Mouse (Mus musculus): ENCODE data around the gene Cyp3a25. TPM values are rescaled to one million over a fixed set of nuclear protein-coding genes. Genes with fewer than 3 reads are reported as not detected.
"Not testable (repeated sequence)": the region's sequence is repeated elsewhere in the genome, so short reads cannot be mapped to it uniquely, and the experiment has no call there.

Gene Cyp3a25
- polyA plus RNA-seq (2012; rRNA removed) = 0.07 and 0.20 TPM in 2 replicates

- not testable (repeated sequence) for H3K27me3 ChIP-seq (ENCODE audit: control insufficient read depth, insufficient read depth, low read length); DNase-seq; H3K4me3 ChIP-seq (ENCODE audit: control insufficient read depth, insufficient read depth, low read length); H3K27ac ChIP-seq (ENCODE audit: control insufficient read depth, insufficient read depth, low read length); H3K4me1 ChIP-seq (replicated peaks; ENCODE audit: control insufficient read depth, insufficient read depth, low read length); H3K36me3 ChIP-seq (ENCODE audit: control insufficient read depth, insufficient read depth, low read length)
- 73% methylated on average over 1 of the region's 1 CpGs for WGBS
These were observed at the start of gene Cyp3a25 for GRCm38 (mm10) chr5:146009509-146009908. Gene Cyp3a25, minus strand, starts transcription at chr5:146009618.

- H3K27me3 ChIP-seq (ENCODE audit: control insufficient read depth, insufficient read depth, low read length) = no peaks in the 10 kb centered on the region
- DNase-seq = no peak
- WGBS = 52% methylated on average over 4 of the region's 4 CpGs
- H3K4me1 ChIP-seq (replicated peaks; ENCODE audit: control insufficient read depth, insufficient read depth, low read length) = no peaks in the 10 kb centered on the region
- no peak overlapping the region for H3K4me3 ChIP-seq (ENCODE audit: control insufficient read depth, insufficient read depth, low read length)
- no peak for TF ChIP-seq CTCF (IDR thresholded peaks at IDR 0.05; ENCODE audit: borderline replicate concordance, control insufficient read depth, extremely low read depth, insufficient read depth, low read length, poor library complexity)
- no peak for TF ChIP-seq POLR2A (IDR thresholded peaks at IDR 0.05; ENCODE audit: control insufficient read depth, extremely low read depth, insufficient read depth, low read length, poor library complexity)
- no peak overlapping the region for H3K27ac ChIP-seq (ENCODE audit: control insufficient read depth, insufficient read depth, low read length)
- no peaks in the 10 kb centered on the region for H3K36me3 ChIP-seq (ENCODE audit: control insufficient read depth, insufficient read depth, low read length)
These were observed 11.7 kb upstream of the Cyp3a25 start for GRCm38 (mm10) chr5:146021136-146021535.

GRCm38 (mm10) chr5:146018275-146018674, 8.9 kb upstream of the Cyp3a25 start:
- 75% methylated on average over 5 of the region's 5 CpGs for WGBS
- no peak overlapping the region for H3K27ac ChIP-seq (ENCODE audit: control insufficient read depth, insufficient read depth, low read length)
- TF ChIP-seq POLR2A (IDR thresholded peaks at IDR 0.05; ENCODE audit: control insufficient read depth, extremely low read depth, insufficient read depth, low read length, poor library complexity) = no peak
- TF ChIP-seq CTCF (IDR thresholded peaks at IDR 0.05; ENCODE audit: borderline replicate concordance, control insufficient read depth, extremely low read depth, insufficient read depth, low read length, poor library complexity) = no peak
- H3K4me1 ChIP-seq (replicated peaks; ENCODE audit: control insufficient read depth, insufficient read depth, low read length) = no peaks in the 10 kb centered on the region
- no peak overlapping the region for H3K4me3 ChIP-seq (ENCODE audit: control insufficient read depth, insufficient read depth, low read length)
- no peak for DNase-seq
- no peaks in the 10 kb centered on the region for H3K27me3 ChIP-seq (ENCODE audit: control insufficient read depth, insufficient read depth, low read length)
- H3K36me3 ChIP-seq (ENCODE audit: control insufficient read depth, insufficient read depth, low read length) = no peaks in the 10 kb centered on the region

GRCm38 (mm10) chr5:146011251-146011650, 1.8 kb upstream of the Cyp3a25 start:
- no peak overlapping the region for H3K4me3 ChIP-seq (ENCODE audit: control insufficient read depth, insufficient read depth, low read length)
- H3K27ac ChIP-seq (ENCODE audit: control insufficient read depth, insufficient read depth, low read length) = no peak overlapping the region
- H3K4me1 ChIP-seq (replicated peaks; ENCODE audit: control insufficient read depth, insufficient read depth, low read length) = no peaks in the 10 kb centered on the region
- 89% methylated on average over 1 of the region's 1 CpGs for WGBS
- H3K36me3 ChIP-seq (ENCODE audit: control insufficient read depth, insufficient read depth, low read length) = no peaks in the 10 kb centered on the region
- no peaks in the 10 kb centered on the region for H3K27me3 ChIP-seq (ENCODE audit: control insufficient read depth, insufficient read depth, low read length)
- no peak for DNase-seq
- TF ChIP-seq POLR2A (IDR thresholded peaks at IDR 0.05; ENCODE audit: control insufficient read depth, extremely low read depth, insufficient read depth, low read length, poor library complexity) (no peak), CTCF (IDR thresholded peaks at IDR 0.05; ENCODE audit: borderline replicate concordance, control insufficient read depth, extremely low read depth, insufficient read depth, low read length, poor library complexity) (no peak)

- Histone ChIP-seq H3K4me1 (replicated peaks; ENCODE audit: control insufficient read depth, insufficient read depth, low read length) (no peaks in the 10 kb centered on the region), H3K27ac (ENCODE audit: control insufficient read depth, insufficient read depth, low read length) (no peak overlapping the region), H3K36me3 (ENCODE audit: control insufficient read depth, insufficient read depth, low read length) (no peaks in the 10 kb centered on the region), H3K27me3 (ENCODE audit: control insufficient read depth, insufficient read depth, low read length) (no peaks in the 10 kb centered on the region), H3K4me3 (ENCODE audit: control insufficient read depth, insufficient read depth, low read length) (no peak overlapping the region)
- no peak for TF ChIP-seq CTCF (IDR thresholded peaks at IDR 0.05; ENCODE audit: borderline replicate concordance, control insufficient read depth, extremely low read depth, insufficient read depth, low read length, poor library complexity)
- TF ChIP-seq POLR2A (IDR thresholded peaks at IDR 0.05; ENCODE audit: control insufficient read depth, extremely low read depth, insufficient read depth, low read length, poor library complexity) = no peak
- DNase-seq = no peak
These were observed 42.3 kb downstream of the Cyp3a25 start for GRCm38 (mm10) chr5:145967080-145967479.

Other genes starting within 250 kb of the Cyp3a25 start
- gene Cyp3a44, start 203.7 kb downstream of the Cyp3a25 start, polyA plus RNA-seq (2012; rRNA removed) = not detected in 2 replicates
- 0.04 and 0.77 TPM in 2 replicates for gene Cyp3a11, start 129.7 kb downstream of the Cyp3a25 start, polyA plus RNA-seq (2012; rRNA removed)
- gene Cyp3a59, start 69.6 kb upstream of the Cyp3a25 start, polyA plus RNA-seq (2012; rRNA removed) = not detected in 2 replicates
- gene Gm5565, start 150.9 kb upstream of the Cyp3a25 start, polyA plus RNA-seq (2012; rRNA removed) = not detected in 2 replicates
- not detected in 2 replicates for gene Gm6309, start 161.1 kb upstream of the Cyp3a25 start, polyA plus RNA-seq (2012; rRNA removed)
- gene 1700001J03Rik, start 175.7 kb upstream of the Cyp3a25 start, polyA plus RNA-seq (2012; rRNA removed) = 0.65 and 1.1 TPM in 2 replicates
- gene Rnf6, start 211.9 kb upstream of the Cyp3a25 start, polyA plus RNA-seq (2012; rRNA removed) = 28.9 and 31.5 TPM in 2 replicates
- 46.9 and 47.1 TPM in 2 replicates for gene Cdk8, start 221.6 kb upstream of the Cyp3a25 start, polyA plus RNA-seq (2012; rRNA removed)

Data from thymus, adult 2 months (tissue).